Mouse (Mus musculus): Measurements from ENCODE around the gene Lbhd1. TPM values are rescaled to one million over a fixed set of nuclear protein-coding genes. Genes with fewer than 3 reads are reported as not detected.

The Lbhd1 gene
- total RNA-seq, 1 experiment from 2014 or later, result 21.3 TPM

DNA sequence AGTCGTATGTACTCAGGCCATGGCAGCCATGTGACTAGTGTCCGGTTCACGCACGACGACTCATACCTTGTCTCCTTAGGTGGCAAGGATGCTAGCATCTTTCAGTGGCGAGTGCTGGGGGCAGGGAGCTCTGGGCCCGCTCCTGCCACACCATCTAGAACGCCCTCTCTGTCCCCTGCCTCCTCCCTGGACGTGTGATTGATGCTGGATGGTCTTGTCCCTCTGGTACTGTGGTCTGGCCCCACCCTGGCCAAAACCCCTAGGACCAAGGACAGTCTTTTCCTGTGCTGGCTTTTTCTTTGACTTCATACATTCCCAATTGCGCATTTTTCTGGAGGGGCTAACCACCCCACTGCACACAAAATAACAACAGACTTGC is 57.6 kb downstream of the Lbhd1 start:
- ATAC-seq (replicated peaks; ENCODE audit: insufficient number of reproducible peaks, low FRiP score, low TSS enrichment, poor library complexity, severe bottlenecking), result no peak

DNA sequence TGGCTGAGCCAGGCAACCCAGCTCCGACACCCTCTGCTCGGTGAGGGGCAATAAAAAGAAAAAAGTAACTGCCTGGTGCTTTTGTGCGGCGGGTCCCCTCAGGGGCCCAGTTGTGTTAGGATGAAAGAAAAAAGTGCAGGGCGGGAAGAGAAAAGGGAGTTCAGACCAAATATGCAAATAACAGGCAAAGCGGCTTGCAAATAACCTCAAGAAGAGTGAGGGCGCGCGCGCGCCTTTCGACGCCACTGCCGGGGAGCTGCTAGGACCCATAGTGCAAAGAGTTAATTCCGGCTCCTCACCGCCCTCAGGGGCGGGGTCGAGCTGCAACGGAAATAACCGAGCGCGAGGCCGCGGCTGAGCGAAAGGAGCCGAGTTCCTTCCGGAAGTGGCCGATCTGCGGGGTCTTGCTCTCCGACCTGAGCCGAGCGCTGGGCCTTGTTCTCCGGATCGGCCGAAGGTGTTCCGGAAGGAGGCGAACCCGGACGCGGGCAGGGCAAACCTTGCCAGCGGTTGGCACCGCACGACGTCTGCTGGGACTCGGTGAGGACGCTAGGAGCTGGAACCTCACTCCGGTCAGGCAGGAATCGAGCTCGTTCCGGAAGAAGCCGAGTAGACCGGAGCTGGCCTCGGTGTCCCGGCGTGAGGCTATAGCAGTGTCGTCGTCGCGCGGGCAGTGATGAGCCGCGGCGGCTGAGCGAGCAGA is 58.1 kb downstream of the Lbhd1 start, which contains the start of gene Mta2:
TSS of gene Mta2 (plus strand) at position 361 of the 703 bp plus-strand sequence.
- ATAC-seq (replicated peaks; ENCODE audit: insufficient number of reproducible peaks, low FRiP score, low TSS enrichment, poor library complexity, severe bottlenecking), result peak; percentile 92

Other genes starting within 250 kb of the Lbhd1 start
- not detected in 3 replicates for gene Chrm1, start 219.9 kb upstream of the Lbhd1 start, total RNA-seq (2017)
- 61.4 to 198 TPM (median 77.3 TPM) in 3 replicates for gene Slc3a2, start 160.4 kb upstream of the Lbhd1 start, total RNA-seq (2017)
- 32.5 to 68.4 TPM (median 56.6 TPM) in 3 replicates for gene Wdr74, start 147.9 kb upstream of the Lbhd1 start, total RNA-seq (2017)
- gene 1700092M07Rik, start 143.0 kb upstream of the Lbhd1 start, total RNA-seq (2017), result 1.9 to 2.8 TPM in 2 of 3 replicates, not detected in the other
- 105 to 173 TPM (median 138 TPM) in 3 replicates for gene Stx5a, start 142.3 kb upstream of the Lbhd1 start, total RNA-seq (2017)
- 85.6 to 138 TPM (median 127 TPM) in 3 replicates for gene Nxf1, start 126.7 kb upstream of the Lbhd1 start, total RNA-seq (2017)
- gene Tmem223, start 112.7 kb upstream of the Lbhd1 start, total RNA-seq (2017), result 10.2 to 19.0 TPM (median 12.6 TPM) in 3 replicates
- 86.6 to 115 TPM (median 101 TPM) in 3 replicates for gene Tmem179b, start 109.3 kb upstream of the Lbhd1 start, total RNA-seq (2017)
- gene Taf6l, start 97.3 kb upstream of the Lbhd1 start, total RNA-seq (2017), result 2.0 to 11.4 TPM (median 4.5 TPM) in 3 replicates
- gene Polr2g, start 85.2 kb upstream of the Lbhd1 start, total RNA-seq (2017), result 31.6 to 48.4 TPM (median 47.3 TPM) in 3 replicates
- gene Zbtb3, start 81.2 kb upstream of the Lbhd1 start, total RNA-seq (2017), result 0.85 to 1.2 TPM (median 1.1 TPM) in 3 replicates
- gene Ttc9c, start 64.4 kb upstream of the Lbhd1 start, total RNA-seq (2017), result 40.1 to 52.8 TPM (median 48.3 TPM) in 3 replicates
- gene Hnrnpul2, start 63.7 kb upstream of the Lbhd1 start, total RNA-seq (2017), result 84.4 to 149 TPM (median 101 TPM) in 3 replicates
- 40.4 to 54.5 TPM (median 44.1 TPM) in 3 replicates for gene AC129217.1, start 54.0 kb upstream of the Lbhd1 start, total RNA-seq (2017)
- gene Bscl2, start 46.3 kb upstream of the Lbhd1 start, total RNA-seq (2017), result 25.1 to 34.8 TPM (median 30.9 TPM) in 3 replicates
- gene Gng3, start 44.5 kb upstream of the Lbhd1 start, total RNA-seq (2017), result 0.39 to 0.64 TPM in 2 of 3 replicates, not detected in the other
- 0.10 to 0.78 TPM (median 0.32 TPM) in 3 replicates for gene Lrrn4cl, start 33.0 kb upstream of the Lbhd1 start, total RNA-seq (2017)
- gene Ubxn1, start 12.2 kb upstream of the Lbhd1 start, total RNA-seq (2017), result 200 to 274 TPM (median 220 TPM) in 3 replicates
- 45.0 to 55.1 TPM (median 54.5 TPM) in 3 replicates for gene Uqcc3, start 2.8 kb upstream of the Lbhd1 start, total RNA-seq (2017)
- not detected in 3 replicates for gene Gm49403, start 198 bp downstream of the Lbhd1 start, total RNA-seq (2017)
- gene 1810009A15Rik, start 5.1 kb downstream of the Lbhd1 start, total RNA-seq (2017), result 62.5 to 90.9 TPM (median 65.3 TPM) in 3 replicates
- gene Gm49416, start 5.2 kb downstream of the Lbhd1 start, total RNA-seq (2017), result not detected in 3 replicates
- 5.8 to 9.1 TPM (median 7.4 TPM) in 3 replicates for gene Ints5, start 9.3 kb downstream of the Lbhd1 start, total RNA-seq (2017)
- gene Ganab, start 14.3 kb downstream of the Lbhd1 start, total RNA-seq (2017), result 57.5 to 87.0 TPM (median 59.6 TPM) in 3 replicates
- 34.2 to 75.8 TPM (median 50.2 TPM) in 3 replicates for gene B3gat3, start 36.6 kb downstream of the Lbhd1 start, total RNA-seq (2017)
- 2.1 to 7.6 TPM (median 3.6 TPM) in 3 replicates for gene Rom1, start 45.6 kb downstream of the Lbhd1 start, total RNA-seq (2017)
- gene Eml3, start 45.8 kb downstream of the Lbhd1 start, total RNA-seq (2017), result 39.3 to 101 TPM (median 62.5 TPM) in 3 replicates
- 129 to 201 TPM (median 158 TPM) in 3 replicates for gene Mta2, start 58.1 kb downstream of the Lbhd1 start, total RNA-seq (2017)
- 14.8 to 16.9 TPM (median 16.7 TPM) in 3 replicates for gene Tut1, start 70.1 kb downstream of the Lbhd1 start, total RNA-seq (2017)
- gene Eef1g, start 83.3 kb downstream of the Lbhd1 start, total RNA-seq (2017), result 313 to 352 TPM (median 341 TPM) in 3 replicates
- 408 to 1,020 TPM (median 414 TPM) in 3 replicates for gene Ahnak, start 105.6 kb downstream of the Lbhd1 start, total RNA-seq (2017)
- not detected in 3 replicates for gene Scgb1a1, start 204.2 kb downstream of the Lbhd1 start, total RNA-seq (2017)

All from monocyte, adult 5-6 weeks (primary cell).